Mouse (Mus musculus) heart, embryonic 16.5 days (tissue): ENCODE measurements around the gene Sympk. TPM values are rescaled to one million over a fixed set of nuclear protein-coding genes. Genes with fewer than 3 reads are reported as not detected.

Source experiments
- ATAC-seq: fragments of 200-750 bp; cut with Nextera tagmentation; replicated peaks from 2 replicates; pipeline ENCODE4 v1.8.0; 2017; ENCODE audit warnings: moderate number of reproducible peaks; ENCODE audit not compliant: insufficient read depth, low FRiP score; ENCODE audit errors: extremely low read depth
- H3K27ac ChIP-seq: fragments of 300-500 bp; sonication (generic); 2 replicates; pipeline ENCODE4 v1.5.1; 2014; ENCODE audit warnings: mild to moderate bottlenecking, low read length, control low read depth, moderate library complexity
- H3K27me3 ChIP-seq: fragments of 300-500 bp; sonication (generic); 2 replicates; pipeline ENCODE4 v1.6.1; 2014; ENCODE audit warnings: low read length, mixed read lengths; ENCODE audit not compliant: control insufficient read depth, insufficient read depth
- H3K36me3 ChIP-seq: fragments of 300-500 bp; sonication (generic); 2 replicates; pipeline ENCODE4 v1.6.1; 2014; ENCODE audit not compliant: control insufficient read depth, insufficient read depth
- H3K4me1 ChIP-seq: fragments of 300-500 bp; sonication (generic); 2 replicates; pipeline ENCODE4 v1.6.1; 2014; ENCODE audit warnings: low read length, mixed read lengths; ENCODE audit not compliant: control insufficient read depth, insufficient read depth
- H3K4me2 ChIP-seq: fragments of 300-500 bp; sonication (generic); 2 replicates; pipeline ENCODE4 v1.6.1; 2014; ENCODE audit warnings: low read depth, mild to moderate bottlenecking, control low read depth, low read length
- H3K4me3 ChIP-seq: fragments of 300-500 bp; sonication (generic); 2 replicates; pipeline ENCODE4 v1.5.1; 2014; ENCODE audit warnings: mild to moderate bottlenecking, control low read depth, low read length
- H3K9ac ChIP-seq: fragments of 300-500 bp; sonication (generic); 2 replicates; pipeline ENCODE4 v1.6.1; 2014; ENCODE audit warnings: low read length, control low read depth
- H3K9me3 ChIP-seq: fragments of 300-500 bp; sonication (generic); replicated peaks from 2 replicates; pipeline ENCODE4 v1.6.1; 2016; ENCODE audit warnings: low read length; ENCODE audit not compliant: control insufficient read depth
- WGBS: fragments of 180-500 bp; shearing (Covaris S2); extraction: QIAGEN DNeasy Blood & Tissue Kit; methylation state at CpG from one replicate; pipeline ENCODE4 v1.1.7; 2014; 5-methylcytosine and 5-hydroxymethylcytosine counted together
- polyA plus RNA-seq: library from polyadenylated mRNA; unstranded; fragments of >200 nt; fragmentation: Nextera tagmentation; extraction: Ambion mirVana; gene quantifications from 2 replicates; pipeline ENCODE4 v1.2.1, GENCODE M21; 2015

Sympk gene
- polyA plus RNA-seq, 1 experiment from 2014 or later = 25.3 TPM

GRCm38 (mm10) chr7:19014452-19014851, 9.7 kb upstream of the Sympk start:
- Histone ChIP-seq H3K36me3 (no peaks in the 10 kb centered on the region), H3K4me2 (no peak overlapping the region), H3K4me3 (no peak overlapping the region), H3K4me1 (peaks cover 15% of the 10 kb centered on the region; the same call in 1 of the 2 replicates), H3K27me3 (peaks cover 2% of the 10 kb centered on the region; the same call in 1 of the 2 replicates), H3K9ac (no peak overlapping the region), H3K9me3 (no peaks in the 10 kb centered on the region), H3K27ac (no peak overlapping the region)
- WGBS = 57% methylated on average over 15 of the region's 15 CpGs
- ATAC-seq = no peak

GRCm38 (mm10) chr7:19016042-19016441, 8.1 kb upstream of the Sympk start:
- H3K27me3 ChIP-seq = peaks cover 5% of the 10 kb centered on the region
- H3K36me3 ChIP-seq = no peaks in the 10 kb centered on the region
- no peak overlapping the region for H3K9ac ChIP-seq
- H3K4me3 ChIP-seq = no peak overlapping the region
- peaks cover 15% of the 10 kb centered on the region; the same call in 1 of the 2 replicates for H3K4me1 ChIP-seq
- ATAC-seq = no peak
- no peak overlapping the region for H3K27ac ChIP-seq
- 87% methylated on average over 4 of the region's 4 CpGs for WGBS
- H3K9me3 ChIP-seq = no peaks in the 10 kb centered on the region
- H3K4me2 ChIP-seq = no peak overlapping the region

- Histone ChIP-seq H3K27me3 (peaks cover 16% of the 10 kb centered on the region), H3K4me2 (no peak overlapping the region), H3K27ac (no peak overlapping the region), H3K9ac (no peak overlapping the region), H3K4me3 (no peak overlapping the region), H3K36me3 (no peaks in the 10 kb centered on the region), H3K9me3 (no peaks in the 10 kb centered on the region), H3K4me1 (peaks cover 3% of the 10 kb centered on the region; the same call in 1 of the 2 replicates)
- WGBS = 80% methylated on average over 7 of the region's 7 CpGs
- ATAC-seq = no peak
Observed at GRCm38 (mm10) chr7:19017909-19018308, 6.3 kb upstream of the Sympk start.

- 12% methylated on average over 8 of the region's 8 CpGs for WGBS
- no peak overlapping the region for H3K27ac ChIP-seq
- no peaks in the 10 kb centered on the region for H3K9me3 ChIP-seq
- peaks cover 26% of the 10 kb centered on the region for H3K27me3 ChIP-seq
- ATAC-seq = no peak
- no peak overlapping the region for H3K9ac ChIP-seq
- peaks cover 17% of the 10 kb centered on the region for H3K4me1 ChIP-seq
- H3K4me2 ChIP-seq = no peak overlapping the region
- H3K4me3 ChIP-seq = no peak overlapping the region
- no peaks in the 10 kb centered on the region for H3K36me3 ChIP-seq
Observed at GRCm38 (mm10) chr7:19021048-19021447, 3.1 kb upstream of the Sympk start.

- no peaks in the 10 kb centered on the region for H3K9me3 ChIP-seq
- no peak overlapping the region for H3K9ac ChIP-seq
- no peaks in the 10 kb centered on the region for H3K36me3 ChIP-seq
- H3K4me2 ChIP-seq = no peak overlapping the region
- no peak overlapping the region for H3K27ac ChIP-seq
- ATAC-seq = no peak
- H3K4me3 ChIP-seq = no peak overlapping the region
- 44% methylated on average over 18 of the region's 18 CpGs for WGBS
- H3K4me1 ChIP-seq = peaks cover 18% of the 10 kb centered on the region
- H3K27me3 ChIP-seq = peaks cover 26% of the 10 kb centered on the region
Observed at GRCm38 (mm10) chr7:19022189-19022958, 1.8 kb upstream of the Sympk start.

- H3K27ac ChIP-seq = peak within 1 kb of the TSS; percentile 65
- H3K9me3 ChIP-seq = no peaks in the 10 kb centered on the region
- no peak for ATAC-seq
- peaks cover 26% of the 10 kb centered on the region for H3K27me3 ChIP-seq
- peak within 1 kb of the TSS; percentile 95 for H3K4me2 ChIP-seq
- peak within 1 kb of the TSS; percentile 97 for H3K9ac ChIP-seq
- 2% methylated on average over 30 of the region's 30 CpGs for WGBS
- H3K4me1 ChIP-seq = peaks cover 18% of the 10 kb centered on the region
- H3K4me3 ChIP-seq = peak within 1 kb of the TSS; percentile 93
- H3K36me3 ChIP-seq = no peaks in the 10 kb centered on the region
Observed at GRCm38 (mm10) chr7:19023357-19023814, 791 bp upstream of the Sympk start, which contains the start of gene Foxa3. Foxa3 (minus strand) TSS chr7:19023538.

GRCm38 (mm10) chr7:19024581-19025255, 541 bp downstream of the Sympk start:
- Histone ChIP-seq H3K4me3 (peak overlapping the region; percentile 93), H3K9ac (peak overlapping the region; percentile 97), H3K27ac (peak overlapping the region; percentile 65), H3K36me3 (peaks cover 7% of the 10 kb centered on the region), H3K9me3 (no peaks in the 10 kb centered on the region), H3K4me1 (peaks cover 18% of the 10 kb centered on the region), H3K27me3 (peaks cover 23% of the 10 kb centered on the region), H3K4me2 (peak overlapping the region; percentile 95)
- peak; percentile 41 for ATAC-seq
- 1% methylated on average over 29 of the region's 36 CpGs for WGBS

- Histone ChIP-seq H3K4me3 (no peak overlapping the region), H3K27me3 (peaks cover 8% of the 10 kb centered on the region), H3K4me2 (no peak overlapping the region), H3K36me3 (peaks cover 29% of the 10 kb centered on the region), H3K9ac (no peak overlapping the region), H3K27ac (no peak overlapping the region), H3K9me3 (no peaks in the 10 kb centered on the region), H3K4me1 (peaks cover 18% of the 10 kb centered on the region)
- ATAC-seq = no peak
Observed at GRCm38 (mm10) chr7:19028067-19028466, 3.9 kb downstream of the Sympk start.

- H3K9me3 ChIP-seq = no peaks in the 10 kb centered on the region
- no peak overlapping the region for H3K4me2 ChIP-seq
- WGBS = 61% methylated on average over 6 of the region's 6 CpGs
- peaks cover 32% of the 10 kb centered on the region for H3K36me3 ChIP-seq
- no peaks in the 10 kb centered on the region for H3K27me3 ChIP-seq
- peaks cover 12% of the 10 kb centered on the region for H3K4me1 ChIP-seq
- no peak for ATAC-seq
- H3K27ac ChIP-seq = no peak overlapping the region
- no peak overlapping the region for H3K9ac ChIP-seq
- no peak overlapping the region for H3K4me3 ChIP-seq
Observed at GRCm38 (mm10) chr7:19029084-19029653, 5.0 kb downstream of the Sympk start.
